Mouse (Mus musculus) stomach, embryonic 15.5 days (tissue): Measurements from ENCODE around the gene Stx16. TPM values are rescaled to one million over a fixed set of nuclear protein-coding genes. Genes with fewer than 3 reads are reported as not detected.

Experiments
- polyA plus RNA-seq: library from polyadenylated mRNA; unstranded; fragments of >200 nt; fragmentation: Nextera tagmentation; extraction: Ambion mirVana; gene quantifications from 2 replicates; pipeline ENCODE4 v1.2.1, GENCODE M21; 2015

Gene Stx16
- polyA plus RNA-seq, 1 experiment from 2014 or later = 12.0 TPM

Other genes starting within 250 kb of the Stx16 start
- gene Npepl1, start 34.0 kb downstream of the Stx16 start, polyA plus RNA-seq = 55.4 and 60.7 TPM in 2 replicates
- gene Gnas, start 208.0 kb downstream of the Stx16 start, polyA plus RNA-seq = 1,615 and 1,630 TPM in 2 replicates